Mouse (Mus musculus): ENCODE data around the gene Mtmr4. TPM values are rescaled to one million over a fixed set of nuclear protein-coding genes. Genes with fewer than 3 reads are reported as not detected.

Mtmr4 gene
- total RNA-seq (2021): 10 to 100 TPM; 21.5 to 22.4 TPM
- long read RNA-seq, experiment 1, full-length matches to known transcripts: 10 of 13 reads
- long read RNA-seq, experiment 1, partial matches to known transcripts: 2 of 13 reads
- long read RNA-seq, experiment 1, other reads (novel, unspliced or antisense): 1 of 13 reads
- long read RNA-seq, experiment 2, full-length matches to known transcripts: 2 of 8 reads
- long read RNA-seq, experiment 2, partial matches to known transcripts: 4 of 8 reads
- long read RNA-seq, experiment 2, other reads (novel, unspliced or antisense): 2 of 8 reads

DNA sequence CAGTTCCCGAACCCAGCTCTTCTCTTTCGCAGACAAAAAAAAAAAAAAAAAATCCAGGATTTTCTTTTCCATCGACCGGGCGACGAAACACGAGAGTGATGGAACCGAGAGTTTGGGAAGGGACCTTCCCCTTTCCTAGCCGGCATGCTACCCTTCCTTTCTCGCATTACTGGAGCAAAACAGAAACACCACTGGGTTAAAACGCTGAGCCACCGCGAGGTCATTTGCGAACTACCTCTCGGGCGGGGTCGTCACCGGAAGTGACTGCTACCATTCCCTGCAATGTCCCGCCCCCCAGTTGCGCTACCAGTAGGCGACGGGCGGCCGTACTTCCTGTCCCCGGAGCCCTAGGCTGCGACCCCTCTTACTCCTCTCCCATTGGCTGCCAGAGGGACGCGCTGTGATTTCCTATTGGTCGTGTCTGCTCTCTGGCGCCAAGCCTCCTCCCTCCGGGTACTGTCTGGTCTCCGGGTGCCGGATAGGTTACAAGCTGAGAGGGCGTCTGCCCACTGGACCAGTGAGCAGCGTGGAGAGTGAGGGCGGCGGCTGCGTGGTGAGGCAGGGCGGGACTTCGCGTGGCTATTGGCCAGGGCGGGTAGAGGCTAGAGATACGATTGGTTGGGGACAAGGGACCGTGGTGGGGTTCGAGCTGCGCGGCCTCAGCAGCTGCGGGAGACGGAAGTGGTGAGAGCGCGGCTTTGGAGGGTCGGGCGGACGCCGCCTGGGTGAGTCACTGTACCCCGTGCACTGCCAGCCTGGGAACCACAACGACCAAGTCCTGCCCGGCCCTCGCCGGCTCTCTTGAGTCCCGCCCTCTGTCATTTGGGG lies at the start of gene Mtmr4:
Gene Mtmr4, plus strand, starts transcription at position 637 of the 828 bp plus-strand sequence.
- peak; percentile 95 to 99 for DNase-seq (ENCODE audit: low spot score in 2 of 2)

DNA sequence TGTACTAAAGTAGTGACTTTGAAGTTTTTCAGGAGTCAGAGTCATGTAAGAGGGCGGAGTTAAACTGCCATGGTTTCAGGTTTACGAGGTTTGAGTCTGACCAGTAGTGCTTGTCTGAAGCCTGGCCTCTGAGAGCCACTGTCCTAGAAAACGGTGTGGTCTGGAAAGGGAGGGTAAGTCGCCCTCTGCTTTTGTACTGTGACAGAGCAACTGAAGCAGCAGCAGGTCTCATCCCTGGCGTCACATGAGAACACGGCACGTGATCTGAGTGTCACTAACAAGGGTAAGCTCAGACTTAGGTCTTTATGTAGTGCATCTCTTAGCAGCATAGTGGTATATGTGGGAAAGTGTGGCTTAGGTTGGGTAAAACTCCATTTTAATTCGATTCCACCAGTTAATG lies 49.7 kb upstream of the Mtmr4 start:
- DNase-seq (ENCODE audit: low spot score in 2 of 2): no peak

DNA sequence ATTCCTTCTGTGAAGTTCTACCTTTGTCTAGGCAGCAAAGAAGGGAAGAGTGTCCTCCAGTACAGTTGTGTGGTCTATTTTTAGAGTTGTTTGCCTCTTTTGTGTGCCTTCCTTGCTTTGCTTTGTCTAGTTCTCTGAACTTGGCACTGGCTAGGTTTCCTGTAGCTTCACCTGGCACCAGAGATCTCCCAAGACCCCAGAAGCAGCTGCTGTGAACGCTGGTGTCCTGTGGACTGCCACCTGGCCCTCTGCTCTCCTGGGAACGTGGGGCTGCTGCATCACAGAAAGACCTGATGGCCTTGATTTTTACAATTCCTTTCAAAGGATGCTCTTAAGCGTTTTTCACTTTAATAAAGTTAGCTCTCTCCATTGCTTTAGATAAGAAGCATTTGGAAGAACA lies 49.1 kb upstream of the Mtmr4 start:
- no peak for DNase-seq (ENCODE audit: low spot score in 2 of 2)

DNA sequence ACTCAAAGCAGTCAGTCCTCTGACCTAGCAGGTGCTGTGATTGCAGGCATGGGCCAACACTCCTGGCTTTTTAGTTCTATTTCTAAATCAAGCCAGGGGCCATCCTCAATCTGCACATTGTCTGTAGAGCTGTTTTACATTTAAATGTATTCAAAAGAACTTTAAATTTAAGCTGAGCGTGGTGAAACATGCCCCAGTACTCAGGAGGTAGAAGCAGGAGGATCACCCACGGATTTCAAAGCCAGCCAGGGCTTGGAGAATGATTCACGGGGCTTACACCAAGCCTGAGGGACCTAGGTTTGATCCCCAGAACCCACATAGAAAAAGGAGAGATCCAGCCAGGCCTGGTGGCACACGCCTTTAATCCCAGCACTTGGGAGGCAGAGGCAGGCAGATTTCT lies 38.6 kb upstream of the Mtmr4 start:
- no peak for DNase-seq (ENCODE audit: low spot score in 2 of 2)

DNA sequence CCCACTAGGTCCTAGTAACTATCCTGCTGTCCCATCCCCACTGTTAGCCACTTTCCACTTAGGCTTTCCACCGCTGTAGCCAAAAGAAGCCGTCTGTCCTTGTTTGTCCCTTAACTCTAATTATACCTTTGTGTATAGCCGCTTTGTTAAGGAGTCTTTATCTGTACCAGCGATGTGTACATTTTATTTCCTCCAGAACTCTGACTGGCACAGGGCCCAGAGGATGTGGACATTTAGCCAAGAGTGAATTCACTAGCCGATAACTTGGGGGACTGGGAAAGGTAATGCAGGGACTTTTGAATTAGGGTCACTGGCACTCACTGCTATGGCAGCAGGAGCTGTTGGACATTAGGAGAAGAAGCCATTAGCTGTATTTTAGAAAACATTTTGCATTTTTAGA lies 37.6 kb upstream of the Mtmr4 start:
- DNase-seq (ENCODE audit: low spot score in 2 of 2): no peak

DNA sequence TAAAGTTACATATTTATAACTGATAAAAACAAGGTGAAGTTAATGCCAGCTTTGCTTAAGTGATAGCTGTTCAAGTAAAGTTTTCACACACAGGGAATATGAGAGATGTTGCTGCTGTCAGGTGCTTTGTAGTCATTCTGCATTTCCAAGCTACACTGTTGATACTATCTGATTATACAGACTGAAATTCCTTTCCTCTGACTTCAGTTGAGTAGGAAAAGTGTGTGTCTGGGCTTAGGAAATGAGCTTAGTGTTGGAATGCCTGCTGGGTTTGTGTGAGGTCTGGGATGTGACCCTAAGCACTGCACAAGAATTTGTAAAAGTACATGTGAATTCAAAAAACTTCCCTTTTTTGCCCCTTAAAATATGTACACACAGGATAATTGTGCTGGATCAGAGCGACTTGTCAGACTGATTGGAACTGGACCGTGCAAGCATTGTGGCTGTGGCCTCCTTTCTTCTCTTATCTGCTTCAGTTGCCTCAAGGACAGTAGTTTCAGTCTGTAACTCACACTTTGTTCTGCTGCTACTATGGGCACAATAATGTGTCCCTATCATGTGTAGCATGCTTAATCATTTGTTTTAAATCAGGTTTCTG lies 36.8 kb upstream of the Mtmr4 start:
- no peak for DNase-seq (ENCODE audit: low spot score in 2 of 2)

- no peak for DNase-seq (ENCODE audit: low spot score in 2 of 2)
Measured at GRCm38 (mm10) chr11:87561208-87561607, 30.8 kb upstream of the Mtmr4 start.

DNA sequence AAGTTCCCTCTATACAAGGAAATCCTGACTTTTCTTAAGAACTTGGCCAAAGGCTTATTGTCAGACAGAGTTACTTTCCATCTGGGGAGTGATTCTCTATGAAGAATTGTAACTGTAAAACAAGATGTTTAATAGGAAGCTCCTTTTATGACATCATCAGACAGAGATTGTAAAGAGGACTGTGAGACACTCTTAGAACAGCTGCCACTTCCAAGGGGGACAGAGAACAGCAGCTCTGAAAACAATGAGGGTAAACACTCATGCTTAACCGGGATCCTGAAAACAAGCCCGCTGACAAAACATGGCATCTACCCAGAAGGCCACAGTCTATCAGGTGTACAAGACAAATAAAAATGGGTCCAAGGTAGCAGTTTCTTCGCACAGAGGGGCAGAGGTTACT lies 25.5 kb upstream of the Mtmr4 start, which contains the start of gene Gm11492:
Gene Gm11492, plus strand, starts transcription at position 153 of the 400 bp plus-strand sequence.
- DNase-seq (ENCODE audit: low spot score in 2 of 2): no peak

DNA sequence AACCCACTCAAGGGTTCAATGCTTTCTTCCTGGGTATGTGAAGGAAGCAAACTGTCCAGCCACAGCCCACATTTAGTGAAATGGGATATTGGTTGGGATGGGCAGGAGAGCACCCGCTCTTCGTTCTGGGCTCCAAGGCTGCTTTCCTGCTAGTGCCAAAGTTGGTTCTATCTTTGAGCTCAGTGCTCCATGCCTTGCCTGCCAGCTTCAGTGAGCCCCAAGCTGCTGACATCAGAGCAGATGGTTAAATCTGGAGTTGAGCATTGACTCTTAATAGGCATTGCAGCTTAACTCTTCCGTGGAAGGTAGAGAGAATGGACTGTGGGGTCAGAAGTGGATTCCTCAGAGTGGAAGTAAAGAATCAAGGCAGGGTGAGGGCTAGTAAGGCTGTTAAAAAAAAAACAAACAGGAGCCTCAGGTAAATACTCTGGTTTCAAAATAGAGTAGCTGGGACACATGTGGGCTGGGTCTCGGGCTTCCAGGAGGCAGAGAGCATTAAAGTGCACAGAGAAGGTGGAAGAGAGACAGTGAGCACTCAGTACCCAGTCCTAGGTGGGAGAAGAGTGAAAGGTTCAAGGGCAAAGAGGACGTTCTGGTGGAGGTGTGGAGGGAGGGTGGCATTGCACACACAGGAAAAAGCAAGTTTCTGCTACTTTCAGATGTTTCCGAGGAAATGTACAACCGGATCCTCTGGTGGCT lies 23.6 kb upstream of the Mtmr4 start, which contains the start of gene Sept4:
Gene Sept4, plus strand, starts transcription at position 649 of the 699 bp plus-strand sequence.
- DNase-seq (ENCODE audit: low spot score in 2 of 2): no peak

DNA sequence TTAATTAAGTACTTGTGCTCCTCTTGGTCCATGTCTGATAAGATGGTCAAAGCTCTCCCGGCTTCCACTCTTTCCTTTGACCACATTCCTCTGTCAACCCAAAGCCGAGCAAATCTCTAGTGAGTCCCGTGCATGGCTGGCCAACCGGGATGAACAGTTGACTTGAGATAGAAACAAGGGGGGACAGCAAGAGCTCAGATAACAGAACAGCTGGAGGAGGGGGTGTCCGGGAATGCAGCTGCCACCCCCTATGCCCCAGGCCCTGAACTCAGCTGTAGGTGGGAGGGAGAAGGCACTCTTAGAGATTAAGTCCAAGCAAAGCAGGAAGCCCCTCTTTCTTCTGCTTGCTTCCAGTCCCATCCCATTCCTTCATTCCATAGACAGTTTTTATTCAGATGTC lies 21.2 kb upstream of the Mtmr4 start:
- no peak for DNase-seq (ENCODE audit: low spot score in 2 of 2)

GRCm38 (mm10) chr11:87571361-87571950 lies 20.5 kb upstream of the Mtmr4 start:
- no peak for DNase-seq (ENCODE audit: low spot score in 2 of 2)

- no peak for DNase-seq (ENCODE audit: low spot score in 2 of 2)
Measured at GRCm38 (mm10) chr11:87573751-87574150, 18.2 kb upstream of the Mtmr4 start.

GRCm38 (mm10) chr11:87574520-87575180 lies 17.3 kb upstream of the Mtmr4 start:
- no peak for DNase-seq (ENCODE audit: low spot score in 2 of 2)

DNA sequence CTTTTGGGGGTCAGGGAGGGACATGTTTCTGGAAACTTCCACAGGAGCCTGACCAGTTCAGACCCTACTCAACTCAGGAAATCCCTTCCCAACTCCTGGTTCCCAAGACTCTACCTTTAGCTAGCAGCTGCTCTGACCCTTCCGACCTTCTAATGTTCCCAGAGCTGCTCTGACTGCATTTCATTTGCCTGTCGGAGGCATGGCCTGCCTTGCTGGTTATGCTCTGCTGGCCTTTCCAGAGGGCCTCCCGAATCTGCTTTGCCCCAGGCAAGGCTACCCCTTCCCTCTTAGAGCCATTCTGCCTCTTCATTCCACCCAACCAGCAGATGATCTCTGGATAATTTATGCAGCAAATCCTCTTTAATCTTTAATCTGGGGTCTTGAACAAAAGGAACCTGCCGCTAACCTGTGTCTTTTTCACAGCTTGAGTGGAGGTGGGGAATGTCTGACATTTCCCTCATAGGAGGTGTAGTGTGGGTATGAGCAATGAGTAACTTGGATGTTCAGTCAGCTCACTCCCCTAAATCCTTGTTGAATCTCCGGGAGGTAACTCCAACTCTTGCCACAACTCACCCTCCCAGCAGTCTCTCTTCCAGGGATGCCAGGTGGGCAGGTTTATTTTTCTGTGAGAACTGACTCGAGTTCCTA lies 14.2 kb upstream of the Mtmr4 start:
- no peak for DNase-seq (ENCODE audit: low spot score in 2 of 2)

DNA sequence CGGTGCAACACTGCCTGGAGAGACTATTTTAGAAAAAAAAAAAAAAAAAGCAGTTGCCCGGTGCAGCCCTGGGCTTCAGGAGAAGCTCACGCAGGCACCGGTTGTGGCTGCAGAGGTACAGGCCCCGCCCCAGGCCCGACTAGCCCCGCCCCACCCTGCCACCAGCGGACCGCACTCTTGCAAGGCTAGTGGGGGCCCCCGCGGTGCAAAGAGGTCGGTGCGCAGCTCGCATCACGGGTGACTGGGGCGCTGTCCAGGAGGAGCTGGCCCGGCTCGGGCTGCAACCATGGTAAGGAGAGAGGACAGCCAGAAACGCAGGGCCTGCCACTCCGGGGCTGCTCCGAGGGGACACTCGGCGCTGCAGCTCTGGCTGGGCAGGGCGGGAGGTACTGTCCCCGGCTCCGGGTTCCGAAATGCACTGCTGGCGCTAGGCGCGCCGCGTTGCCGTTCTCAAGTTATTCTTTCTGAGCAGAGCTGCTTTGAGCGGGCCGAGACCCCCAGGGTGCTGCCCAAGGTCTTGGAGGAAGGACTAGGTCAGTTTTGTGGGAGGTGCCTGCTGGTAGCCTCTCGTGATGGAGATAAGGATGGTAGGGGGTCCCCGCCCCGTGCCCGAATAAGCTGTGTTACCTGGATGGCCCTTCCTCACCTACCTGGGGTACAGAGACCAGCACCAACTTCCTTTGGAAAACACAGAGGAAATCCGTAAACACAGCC lies 13.6 kb upstream of the Mtmr4 start:
- peak; percentile 54 to 63 for DNase-seq (ENCODE audit: low spot score in 2 of 2)

DNA sequence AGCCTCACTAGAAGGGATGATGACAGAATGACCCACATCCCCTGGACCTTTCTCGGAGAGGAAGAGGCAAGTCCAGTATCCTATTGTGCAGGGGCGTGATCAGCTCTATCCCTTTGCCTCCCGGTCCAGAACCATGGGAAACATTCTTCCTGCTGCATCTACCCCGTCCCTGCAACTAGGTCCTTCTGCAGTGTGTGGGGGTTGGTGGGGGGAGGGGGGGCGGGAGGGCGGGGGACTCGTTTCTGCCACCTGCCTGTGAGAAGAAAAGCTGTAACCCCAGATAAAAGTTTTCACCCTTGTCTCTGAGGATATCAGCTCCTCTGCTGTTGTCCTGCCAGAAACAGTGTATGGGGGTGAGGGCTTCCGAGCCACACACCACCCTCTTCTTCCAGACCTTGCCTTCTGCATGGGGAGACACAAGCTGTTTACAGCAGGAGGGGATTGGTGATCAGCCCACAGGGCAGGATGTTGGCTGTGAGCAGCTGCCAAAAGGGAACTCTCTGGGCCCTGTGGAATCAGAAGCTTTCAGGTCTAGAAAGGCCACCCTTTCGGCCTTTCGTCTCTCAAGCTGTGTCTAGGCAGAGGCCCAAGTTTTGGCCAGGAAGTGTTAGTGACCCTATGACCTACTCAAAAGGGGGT lies 12.9 kb upstream of the Mtmr4 start:
- DNase-seq (ENCODE audit: low spot score in 2 of 2): no peak

GRCm38 (mm10) chr11:87579713-87580112 lies 12.2 kb upstream of the Mtmr4 start:
- DNase-seq (ENCODE audit: low spot score in 2 of 2): no peak

GRCm38 (mm10) chr11:87580543-87581085 lies 11.3 kb upstream of the Mtmr4 start:
- no peak for DNase-seq (ENCODE audit: low spot score in 2 of 2)
